Mouse (Mus musculus): ENCODE data around the gene Tfg.

Tfg gene

DNA sequence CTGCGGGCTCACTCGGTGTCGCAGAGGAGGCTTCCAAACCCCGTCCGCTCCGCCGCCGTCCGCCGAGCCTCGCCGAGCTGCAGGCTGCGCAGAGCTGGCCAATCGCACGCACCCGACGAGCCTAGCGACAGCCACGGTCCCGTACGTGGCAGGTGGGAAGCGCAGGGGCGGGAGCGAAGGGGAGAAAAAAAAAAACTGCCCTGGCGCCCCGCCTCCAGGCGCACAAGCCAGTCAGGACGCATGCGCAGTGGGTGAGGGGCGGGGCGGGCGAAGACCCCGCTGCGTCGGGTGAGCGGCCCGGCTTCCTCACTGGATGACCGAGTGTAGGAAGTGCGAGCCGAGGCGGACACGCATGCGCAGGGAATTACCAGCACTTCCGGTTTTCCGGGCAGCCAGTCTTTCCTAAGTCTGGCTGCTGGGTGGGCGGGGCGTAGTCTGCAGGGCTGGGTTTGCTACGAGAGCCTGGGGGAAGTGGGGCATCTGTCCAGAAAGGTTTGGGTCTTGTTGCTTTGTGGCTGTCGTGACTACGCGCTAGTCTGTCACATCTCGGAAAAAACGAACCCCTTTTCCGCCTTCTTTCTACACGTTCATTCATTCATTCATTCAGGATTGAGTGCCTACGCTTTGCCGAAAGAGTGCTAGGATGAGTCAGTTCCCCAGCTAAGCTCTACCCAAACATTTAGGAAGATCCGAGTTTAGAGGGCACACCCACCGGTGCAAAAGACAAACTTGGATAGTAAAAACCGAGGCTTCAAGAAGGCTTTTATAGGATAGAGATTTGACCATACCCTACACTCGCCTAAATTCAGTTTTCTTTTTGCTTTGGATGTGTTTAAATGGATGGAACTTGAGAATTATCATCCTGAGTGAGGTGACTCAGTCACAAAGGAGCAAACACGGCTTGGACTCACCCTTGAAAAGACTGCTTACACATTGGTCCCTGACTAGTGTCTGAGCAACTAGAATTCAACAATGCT, at the start of gene Tfg:
Gene Tfg, minus strand, starts transcription at position 227 of the 977 bp plus-strand sequence.
- peak; percentile 100 for DNase-seq

DNA sequence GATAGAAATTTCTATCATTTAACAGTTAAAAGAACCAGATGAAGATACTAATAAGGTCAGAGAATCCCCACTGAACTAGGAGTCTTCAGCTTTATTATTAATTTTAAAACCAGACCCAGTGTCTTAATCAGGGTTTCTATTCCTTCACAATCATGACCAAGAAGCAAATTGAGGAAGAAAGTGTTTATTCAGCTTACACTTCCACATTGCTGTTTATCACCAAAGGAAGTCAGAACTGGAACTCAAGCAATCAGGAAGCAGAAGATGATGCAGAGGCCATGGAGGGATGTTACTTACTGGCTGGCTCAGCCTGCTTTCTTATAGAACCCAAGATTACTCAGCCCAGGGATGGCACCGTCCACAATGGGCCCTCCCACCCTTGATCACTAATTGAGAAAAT, 11.8 kb upstream of the Tfg start:
- DNase-seq, result no peak

DNA sequence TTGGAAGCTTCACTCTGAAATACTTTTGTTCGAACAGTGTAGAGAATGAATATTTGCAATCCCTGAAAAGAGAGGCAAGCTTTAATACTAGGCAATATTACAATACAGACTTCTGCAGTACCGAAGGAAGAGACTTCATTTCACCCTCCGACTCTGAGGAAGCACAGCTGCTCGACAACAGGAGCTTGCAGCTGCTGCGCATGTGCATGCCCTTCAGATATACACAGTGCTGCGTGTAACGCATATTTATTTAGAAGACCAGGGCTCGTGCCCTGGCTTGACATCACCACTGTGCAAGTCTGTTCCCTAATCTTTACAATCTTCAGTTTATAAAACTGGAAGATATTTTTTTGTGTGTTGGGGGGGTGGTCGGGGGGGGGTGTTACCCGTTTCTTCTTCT, 7.7 kb upstream of the Tfg start:
- no peak for DNase-seq

DNA sequence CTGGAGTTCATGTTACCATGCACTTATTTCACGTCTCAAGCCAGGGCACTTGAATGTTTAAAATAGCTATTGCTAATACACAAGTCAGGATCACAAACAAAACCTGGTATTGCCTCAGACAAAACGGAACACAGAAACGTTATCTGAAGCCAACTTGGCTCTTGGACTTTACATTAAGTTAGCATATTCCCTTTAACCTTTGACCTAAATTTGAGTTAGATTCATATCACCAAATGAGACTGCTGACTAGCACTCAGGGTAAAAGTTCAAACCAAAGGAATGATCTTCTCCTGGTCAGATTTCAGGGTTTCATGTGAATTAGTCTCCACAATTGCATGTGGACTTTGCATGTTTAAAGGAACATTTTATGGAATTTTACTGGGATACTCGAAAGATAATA, 5.1 kb upstream of the Tfg start:
- no peak for DNase-seq

DNA sequence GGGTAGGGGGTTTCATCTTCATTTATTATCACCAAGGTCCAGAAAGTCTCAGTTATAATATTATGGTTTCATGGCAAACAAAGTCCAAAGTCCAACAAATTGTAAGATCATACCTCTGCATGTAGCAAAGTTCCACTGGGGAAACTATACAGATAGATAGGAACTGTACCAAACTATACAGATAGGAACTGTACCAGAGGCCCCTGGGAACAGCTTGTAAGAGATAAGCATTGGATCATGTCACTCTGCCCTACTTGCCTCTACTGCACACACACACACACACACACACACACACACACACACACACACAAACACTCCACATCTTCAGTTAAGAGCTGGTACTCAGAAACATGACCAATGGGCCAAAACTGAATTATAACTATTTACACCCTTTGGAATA, 1.8 kb upstream of the Tfg start:
- DNase-seq, result peak; percentile 59

DNA sequence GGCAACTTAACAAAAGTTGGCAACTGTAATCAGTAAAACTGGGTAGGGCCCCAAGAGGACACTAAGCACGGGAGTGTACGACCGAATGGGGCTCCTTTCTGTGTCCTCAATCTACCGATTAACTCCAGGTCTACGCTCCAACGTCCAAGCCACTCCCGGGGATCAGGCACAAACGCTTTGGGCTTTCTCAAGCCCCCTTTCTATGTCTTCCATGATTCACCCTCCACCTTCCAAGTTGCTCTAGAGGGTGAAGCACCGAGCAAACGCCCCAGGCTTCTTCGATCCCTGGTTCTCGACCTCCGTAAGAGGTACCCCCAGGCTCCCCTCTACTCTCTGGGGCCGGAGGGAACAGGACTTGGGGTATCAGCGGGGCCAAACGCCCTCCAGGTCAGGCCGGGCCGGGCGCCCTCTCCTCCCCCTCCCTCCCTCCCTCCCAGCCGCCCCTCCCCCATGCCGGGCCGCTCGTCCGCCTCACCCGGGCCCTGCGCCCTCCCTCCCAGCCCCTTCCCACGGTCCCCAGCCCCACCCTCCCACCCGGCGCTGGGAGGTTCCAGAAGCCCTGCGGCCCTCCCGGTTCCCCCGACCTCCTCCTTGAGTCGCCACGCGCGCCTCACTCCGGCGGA, 582 bp downstream of the Tfg start:
- peak; percentile 52 for DNase-seq

DNA sequence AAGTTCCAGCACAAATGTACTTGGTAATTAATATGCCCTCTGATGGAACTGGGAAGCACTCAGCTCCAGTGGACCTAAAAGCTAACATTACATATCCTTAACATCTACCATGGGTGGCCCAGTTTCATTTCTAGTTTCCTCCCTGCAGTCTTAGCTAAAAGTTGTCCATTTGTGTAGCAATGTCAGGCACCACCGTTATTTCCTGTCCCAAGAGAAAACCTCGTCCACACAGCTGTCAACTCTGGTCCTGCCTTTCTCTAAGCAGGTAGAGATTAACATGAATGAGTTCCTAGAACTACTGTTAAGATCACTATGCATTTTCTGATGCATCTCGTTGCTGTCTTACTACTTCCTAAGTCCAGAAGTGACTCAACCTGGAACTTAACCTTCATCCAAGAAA, 1.6 kb downstream of the Tfg start:
- DNase-seq, result no peak

DNA sequence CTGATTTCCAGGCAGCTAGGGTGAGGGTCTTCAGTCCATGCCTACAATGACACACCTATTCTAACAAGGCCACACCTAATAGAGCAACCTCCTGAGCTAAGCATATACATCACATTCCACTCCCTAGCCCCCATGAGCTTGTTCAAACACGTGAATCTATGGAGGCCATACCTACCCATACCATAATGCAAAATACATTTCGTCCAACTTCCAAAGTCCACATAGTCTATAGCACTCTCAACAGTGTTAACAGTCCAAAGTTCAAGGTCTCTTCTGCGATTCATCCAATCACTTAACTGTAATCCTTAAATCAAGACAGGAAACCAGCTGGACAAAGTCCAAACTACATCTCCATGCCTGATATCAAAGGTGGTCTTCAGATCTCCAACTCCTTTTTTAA, 7.2 kb downstream of the Tfg start:
- DNase-seq, result no peak

DNA sequence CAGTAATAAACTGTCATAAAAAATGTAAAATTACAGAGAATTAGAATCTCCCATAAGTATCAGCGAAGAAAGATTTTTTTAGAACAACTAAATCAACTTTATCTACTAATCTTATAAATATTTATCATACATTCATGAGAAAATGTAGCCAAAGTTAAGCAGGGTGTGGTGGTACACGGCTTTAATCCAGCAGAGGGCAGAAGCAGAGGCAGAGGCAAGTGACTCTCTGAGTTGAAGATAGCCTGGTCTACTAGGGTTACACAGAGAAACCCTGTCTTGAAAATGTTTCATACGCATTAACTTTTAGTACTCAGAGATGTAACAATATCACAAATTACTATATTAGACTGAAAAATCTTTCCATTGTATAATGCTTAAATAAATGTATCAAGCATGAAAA, 11.5 kb downstream of the Tfg start:
- DNase-seq, result no peak

DNA sequence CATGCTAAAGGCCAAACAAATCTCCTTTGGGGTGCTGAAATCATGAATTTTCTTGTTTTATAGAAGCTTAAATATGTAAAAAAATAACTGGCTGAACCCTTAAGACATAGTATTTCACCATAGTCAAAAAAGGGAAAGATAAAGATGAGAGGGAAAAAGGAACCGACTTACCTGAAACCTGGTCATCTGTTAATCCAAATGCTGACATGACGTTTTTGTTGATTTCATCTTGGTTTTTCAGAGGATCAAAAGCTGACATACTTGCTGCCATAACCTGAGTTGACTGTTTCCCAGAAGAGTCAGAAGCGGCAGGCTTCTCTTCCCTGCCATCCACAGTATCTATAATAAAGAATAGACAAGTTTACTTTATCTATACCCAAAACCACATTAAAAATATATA, 16.4 kb downstream of the Tfg start:
- no peak for DNase-seq

DNA sequence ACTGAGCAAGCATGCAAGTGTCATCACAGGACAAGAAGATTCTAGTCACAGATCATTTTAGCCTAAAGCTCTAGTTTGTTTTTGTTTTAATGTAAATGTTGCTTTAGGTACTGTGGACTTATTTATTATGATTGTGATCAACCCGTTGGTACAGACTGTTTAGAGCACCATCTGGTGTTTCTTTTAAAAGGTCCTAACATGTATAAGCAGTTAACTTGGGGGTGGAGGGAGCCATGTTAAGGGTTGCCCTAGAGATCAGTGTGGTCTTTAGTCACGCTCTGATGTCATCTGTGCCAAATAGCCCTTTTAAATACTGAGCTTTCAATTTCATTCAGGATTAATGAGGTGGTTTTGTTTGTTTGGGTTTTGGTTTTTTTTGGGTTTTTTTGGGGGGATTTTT, 20.8 kb downstream of the Tfg start:
- DNase-seq, result no peak

DNA sequence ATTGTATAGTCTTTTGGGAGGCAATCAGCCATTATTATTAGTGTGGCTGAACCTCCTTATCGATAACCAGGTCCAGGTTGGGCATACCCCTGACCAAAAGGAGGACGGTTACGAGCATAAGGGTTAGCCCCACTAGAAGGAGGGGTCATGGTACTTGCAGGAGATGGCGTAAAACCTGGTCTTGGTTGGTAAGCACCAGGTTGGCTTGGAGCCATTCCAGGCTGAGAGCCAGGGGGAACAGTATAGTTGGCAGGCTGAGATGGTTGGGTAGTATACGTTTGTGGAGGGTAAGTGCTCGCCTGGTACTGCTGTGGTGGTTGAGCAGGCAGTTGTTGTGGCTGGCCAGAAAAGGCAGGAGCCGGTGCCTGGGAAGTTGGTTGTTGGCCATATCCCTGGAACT, 26.5 kb downstream of the Tfg start:
- no peak for DNase-seq

DNA sequence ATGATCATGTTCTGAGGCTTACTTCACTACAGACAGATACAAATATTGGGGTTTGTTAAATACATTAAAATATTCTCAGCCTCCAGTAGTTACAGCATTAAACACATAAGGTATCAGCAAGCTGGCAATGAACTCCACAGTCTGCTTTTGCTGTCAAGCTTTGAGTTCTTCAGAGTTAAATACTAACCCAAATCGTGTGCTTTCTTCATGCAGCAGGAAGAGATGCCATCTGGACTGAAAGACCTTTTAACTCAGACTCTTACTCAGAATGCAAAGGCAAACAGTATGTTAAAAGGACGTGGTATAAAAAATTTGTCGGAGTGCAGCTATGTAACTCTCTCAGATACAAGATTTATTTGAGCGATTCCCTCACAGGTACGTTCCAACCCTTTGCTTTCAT, 30.5 kb downstream of the Tfg start:
- no peak for DNase-seq

DNA sequence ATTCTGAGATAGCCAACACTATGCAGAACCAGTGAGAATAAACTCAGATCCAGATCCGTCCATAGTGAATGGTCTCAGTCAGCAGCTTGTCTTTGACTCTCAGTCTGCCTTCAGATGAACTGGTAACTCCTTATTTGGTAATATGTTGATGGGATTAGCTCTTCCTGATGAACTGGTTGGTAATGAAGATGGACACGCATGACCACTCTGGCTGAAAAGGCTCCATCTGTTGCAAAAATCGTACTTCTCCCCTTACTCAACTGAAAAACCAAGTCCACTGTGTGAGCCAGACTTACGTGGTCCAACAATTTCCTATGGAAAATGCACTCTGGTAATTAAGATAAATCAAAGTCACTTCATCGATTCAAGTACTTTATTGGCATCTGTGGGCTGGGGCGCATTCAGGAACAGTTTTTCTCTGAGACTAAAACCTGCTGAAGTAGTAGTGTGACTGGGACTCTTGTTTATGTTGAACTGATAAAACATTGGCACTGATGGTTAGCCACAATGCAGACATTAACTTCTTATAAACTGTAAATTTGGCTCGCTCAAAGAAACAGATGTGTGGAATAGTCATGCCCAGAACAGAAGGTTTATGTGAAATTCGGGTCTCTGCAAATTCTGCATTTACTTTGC, 36.1 kb downstream of the Tfg start:
- no peak for DNase-seq

DNA sequence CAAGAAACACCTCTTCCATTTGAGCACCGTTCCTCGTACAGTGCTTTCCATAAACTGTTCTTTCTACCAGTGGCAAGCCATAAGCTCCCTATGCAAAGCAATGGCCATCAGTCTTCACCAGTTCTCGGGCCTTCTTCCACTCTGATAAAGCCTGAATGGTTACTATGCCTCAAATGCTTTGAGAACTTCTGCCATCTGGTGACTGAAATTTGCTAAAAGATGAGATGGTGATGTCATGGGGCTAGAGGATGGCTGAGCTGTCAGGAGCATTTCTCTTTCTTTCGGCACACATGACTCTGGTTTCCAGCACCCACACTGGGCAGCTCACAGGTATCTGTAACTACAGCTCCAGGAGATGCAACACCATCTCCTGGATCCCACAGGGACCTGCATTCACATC, 40.1 kb downstream of the Tfg start:
- DNase-seq, result no peak

DNA sequence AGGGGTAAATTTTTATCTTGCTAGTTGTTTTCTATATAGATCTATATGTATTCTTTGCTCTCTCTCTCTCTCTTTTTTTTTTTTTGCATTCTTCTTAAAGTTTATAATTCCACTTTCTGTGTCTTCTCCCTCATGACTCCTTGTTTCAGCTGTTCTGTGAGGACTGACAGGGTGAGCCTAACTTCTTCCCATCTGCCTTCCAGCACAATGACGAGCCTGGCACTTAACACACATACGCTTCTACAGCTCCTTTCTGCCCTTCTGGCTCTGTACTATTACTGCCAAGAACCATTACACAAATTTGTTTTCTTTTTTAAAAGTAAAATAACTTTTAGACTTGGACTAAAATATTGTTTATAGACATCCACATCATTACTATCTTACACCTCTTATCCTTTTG, 43.8 kb downstream of the Tfg start:
- no peak for DNase-seq

DNA sequence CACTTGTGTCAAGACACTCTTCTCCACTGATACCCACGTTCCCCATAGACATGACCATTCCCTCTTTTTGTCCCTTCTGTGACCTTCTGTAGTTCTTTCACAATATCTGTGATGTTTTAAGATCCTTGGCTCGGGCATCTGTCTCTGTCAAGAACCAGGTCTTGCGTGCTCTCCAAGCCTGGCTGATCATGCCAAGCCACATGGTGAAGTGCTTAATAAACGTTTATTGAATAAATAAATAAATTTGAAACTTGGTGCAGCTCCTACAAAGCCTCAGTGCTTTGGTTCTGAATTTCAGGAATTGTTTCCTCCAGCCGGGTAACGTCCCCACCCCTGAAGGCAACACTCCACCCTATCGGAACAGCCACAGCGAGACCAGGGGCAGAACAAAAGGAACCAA, 46.3 kb downstream of the Tfg start:
- no peak for DNase-seq

DNA sequence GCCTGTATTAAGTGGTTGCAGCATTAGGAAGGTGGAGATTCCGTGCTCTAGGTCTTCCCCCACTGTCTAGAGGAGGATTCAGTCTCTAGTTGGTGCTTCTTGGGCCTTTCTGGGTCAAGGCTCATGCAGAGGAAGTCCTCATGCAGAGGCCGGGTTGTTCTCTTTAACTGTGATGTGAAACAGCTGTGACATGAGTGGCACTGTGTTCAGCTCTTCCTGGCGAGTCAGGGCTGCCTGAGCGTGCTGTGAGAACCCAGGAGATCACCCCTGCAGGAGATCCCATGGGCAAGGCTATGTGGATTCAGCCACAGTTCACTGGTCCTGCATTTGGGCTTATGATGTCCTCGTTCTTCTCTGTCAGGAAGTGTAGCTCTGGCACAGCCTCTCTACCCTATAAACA, 47.7 kb downstream of the Tfg start:
- DNase-seq, result no peak

DNA sequence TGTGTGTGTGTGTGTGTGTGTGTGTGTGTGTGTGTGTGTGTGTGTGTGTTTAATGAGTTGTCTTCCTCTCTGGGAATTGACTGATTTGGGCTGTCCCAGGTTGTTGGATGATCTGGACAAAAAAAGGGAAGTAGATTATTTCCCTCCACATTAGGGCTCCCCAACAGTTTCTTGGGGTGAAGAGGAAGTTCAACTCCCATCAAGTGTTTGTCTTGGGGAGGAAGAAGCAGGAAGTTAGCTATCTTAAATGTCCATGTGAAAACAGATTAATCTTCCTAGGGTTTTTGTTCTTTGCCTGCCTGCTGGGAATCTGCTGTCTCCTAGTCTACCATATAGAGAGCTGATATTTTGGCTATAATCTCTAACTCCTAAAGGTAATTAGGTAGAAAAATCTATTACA, 58.4 kb downstream of the Tfg start:
- no peak for DNase-seq

DNA sequence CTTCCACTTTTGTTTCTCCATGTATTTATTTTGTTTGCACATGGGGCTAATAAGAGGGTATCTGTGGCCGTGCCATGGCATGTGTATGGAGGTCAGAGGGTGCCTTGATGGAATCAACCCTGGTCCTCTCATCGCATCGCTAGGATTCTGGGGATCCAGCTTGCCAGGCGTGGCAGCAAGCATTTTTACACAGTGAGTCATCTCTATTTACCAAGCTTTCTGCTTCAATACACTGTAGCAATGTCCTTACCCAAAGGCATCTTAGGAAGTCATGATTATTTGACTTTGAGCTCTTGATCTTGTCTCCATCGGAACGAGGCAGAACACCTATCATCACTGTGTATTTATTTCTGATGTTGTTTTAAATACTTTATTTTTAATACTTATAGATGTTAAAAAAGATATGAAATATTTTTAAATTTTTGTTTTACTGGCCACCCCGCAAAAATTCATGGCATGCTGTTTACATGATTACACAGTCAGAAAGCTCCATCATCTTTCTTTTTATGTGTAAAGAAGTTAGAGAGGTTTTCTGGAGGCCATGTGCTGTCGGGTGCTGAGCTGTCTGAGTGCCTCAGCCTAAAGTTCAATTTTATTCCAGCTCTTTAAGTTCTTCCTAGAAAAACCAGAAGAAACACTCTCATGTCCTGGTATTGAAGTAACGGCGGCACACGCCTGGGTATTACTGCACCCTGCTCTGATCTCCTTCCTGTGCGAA, 61.9 kb downstream of the Tfg start:
- DNase-seq, result no peak

DNA sequence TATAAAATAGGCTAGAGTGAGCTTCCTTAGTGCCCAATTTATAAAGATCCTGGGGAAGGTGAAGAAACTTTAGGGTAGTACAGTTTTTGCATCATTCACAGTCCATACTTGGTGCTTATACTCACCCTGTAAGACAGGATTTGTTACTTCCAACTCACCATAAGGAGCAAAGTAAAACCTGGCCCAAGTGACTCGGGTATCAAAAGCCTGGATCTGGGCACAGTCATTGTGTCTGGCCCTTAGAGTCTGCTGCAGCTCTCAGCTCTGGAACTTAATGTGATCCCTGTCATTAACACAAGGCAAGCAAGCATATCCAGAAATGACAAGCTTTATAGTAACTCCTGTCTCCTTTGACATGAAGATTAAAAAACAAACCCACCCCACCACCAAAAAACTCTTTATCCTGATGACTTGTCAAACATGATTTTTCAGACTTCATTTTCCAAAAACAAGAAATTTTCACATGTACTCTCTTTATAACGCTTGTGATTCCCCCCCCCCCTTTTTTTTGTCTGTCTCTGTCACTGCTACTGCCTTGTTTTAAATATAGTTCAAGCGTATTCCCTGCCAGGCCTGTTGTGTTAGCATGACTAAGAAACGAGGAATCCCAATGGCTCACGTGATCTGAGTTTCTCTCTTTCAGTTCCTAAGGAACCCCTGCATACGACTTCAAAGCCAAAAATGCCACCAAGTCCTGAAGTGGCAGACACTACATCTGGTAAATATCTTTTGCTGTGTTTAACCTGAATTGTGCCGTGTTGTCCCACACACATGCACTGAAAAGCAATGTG, 70.7 kb downstream of the Tfg start:
- no peak for DNase-seq

DNA sequence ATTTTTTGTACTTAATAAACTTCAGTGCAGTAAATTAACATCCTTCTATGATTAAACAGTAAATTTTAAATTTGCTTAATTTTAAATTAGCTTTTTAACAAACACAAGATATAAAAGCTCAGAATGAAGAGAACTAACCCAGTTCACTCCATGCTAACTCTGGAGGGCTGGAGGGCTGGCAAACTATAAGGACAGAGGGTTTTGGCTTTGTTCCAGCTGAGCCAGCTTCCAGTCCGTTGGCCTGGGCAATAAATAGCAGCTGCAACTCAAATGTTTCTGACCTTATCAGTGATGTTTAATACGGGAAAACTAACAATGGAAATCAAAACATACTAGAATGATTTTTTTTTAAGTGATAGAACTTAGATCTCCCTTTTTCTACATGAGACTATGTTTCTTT, 72.0 kb downstream of the Tfg start:
- no peak for DNase-seq
